Mouse (Mus musculus): ENCODE measurements around the gene Smlr1.

Gene Smlr1

GRCm38 (mm10) chr10:25535891-25536331 lies at the start of gene Smlr1:
TSS of gene Smlr1 (minus strand) at chr10:25536267.
- no peak for DNase-seq (ENCODE audit: low spot score in 2 of 2)

GRCm38 (mm10) chr10:25584899-25585298 lies 48.8 kb upstream of the Smlr1 start:
- no peak for DNase-seq (ENCODE audit: low spot score in 2 of 2)

GRCm38 (mm10) chr10:25580066-25580465 lies 44.0 kb upstream of the Smlr1 start:
- no peak for DNase-seq (ENCODE audit: low spot score in 2 of 2)

GRCm38 (mm10) chr10:25571319-25572240 lies 35.5 kb upstream of the Smlr1 start:
- DNase-seq (ENCODE audit: low spot score in 2 of 2) = no peak

GRCm38 (mm10) chr10:25552936-25553335 lies 16.9 kb upstream of the Smlr1 start:
- no peak for DNase-seq (ENCODE audit: low spot score in 2 of 2)

- no peak for DNase-seq (ENCODE audit: low spot score in 2 of 2)
Measured at GRCm38 (mm10) chr10:25541097-25541496, 5.0 kb upstream of the Smlr1 start.

GRCm38 (mm10) chr10:25539771-25540168 lies 3.7 kb upstream of the Smlr1 start:
- DNase-seq (ENCODE audit: low spot score in 2 of 2) = no peak

- DNase-seq (ENCODE audit: low spot score in 2 of 2) = no peak
Measured at GRCm38 (mm10) chr10:25539146-25539770, 3.2 kb upstream of the Smlr1 start.

- DNase-seq (ENCODE audit: low spot score in 2 of 2) = no peak
Measured at GRCm38 (mm10) chr10:25538738-25539137, 2.7 kb upstream of the Smlr1 start.

- no peak for DNase-seq (ENCODE audit: low spot score in 2 of 2)
Measured at GRCm38 (mm10) chr10:25536621-25537020, 554 bp upstream of the Smlr1 start.

GRCm38 (mm10) chr10:25534467-25534866 lies 1.6 kb downstream of the Smlr1 start:
- peak in 1 of 2 experiments; percentile 40 for DNase-seq (ENCODE audit: low spot score in 2 of 2)

- DNase-seq (ENCODE audit: low spot score in 2 of 2) = peak in 1 of 2 experiments; percentile 23
Measured at GRCm38 (mm10) chr10:25533513-25534246, 2.4 kb downstream of the Smlr1 start.

GRCm38 (mm10) chr10:25533105-25533504 lies 3.0 kb downstream of the Smlr1 start:
- DNase-seq (ENCODE audit: low spot score in 2 of 2) = peak in 1 of 2 experiments; percentile 41

GRCm38 (mm10) chr10:25531335-25531734 lies 4.7 kb downstream of the Smlr1 start:
- DNase-seq (ENCODE audit: low spot score in 2 of 2) = peak in 1 of 2 experiments; percentile 36

GRCm38 (mm10) chr10:25527126-25527525 lies 8.9 kb downstream of the Smlr1 start:
- DNase-seq (ENCODE audit: low spot score in 2 of 2) = peak in 1 of 2 experiments; percentile 34

- DNase-seq (ENCODE audit: low spot score in 2 of 2) = peak in 1 of 2 experiments; percentile 26
Measured at GRCm38 (mm10) chr10:25526622-25527021, 9.4 kb downstream of the Smlr1 start.

GRCm38 (mm10) chr10:25526156-25526555 lies 9.9 kb downstream of the Smlr1 start:
- peak in 1 of 2 experiments; percentile 31 for DNase-seq (ENCODE audit: low spot score in 2 of 2)

GRCm38 (mm10) chr10:25523727-25524126 lies 12.3 kb downstream of the Smlr1 start:
- DNase-seq (ENCODE audit: low spot score in 2 of 2) = peak in 1 of 2 experiments; percentile 40

GRCm38 (mm10) chr10:25520428-25520827 lies 15.6 kb downstream of the Smlr1 start:
- DNase-seq (ENCODE audit: low spot score in 2 of 2) = no peak

- DNase-seq (ENCODE audit: low spot score in 2 of 2) = no peak
Measured at GRCm38 (mm10) chr10:25519954-25520353, 16.1 kb downstream of the Smlr1 start.

GRCm38 (mm10) chr10:25513821-25514220 lies 22.2 kb downstream of the Smlr1 start:
- DNase-seq (ENCODE audit: low spot score in 2 of 2) = no peak

GRCm38 (mm10) chr10:25503250-25503649 lies 32.8 kb downstream of the Smlr1 start:
- DNase-seq (ENCODE audit: low spot score in 2 of 2) = peak in 1 of 2 experiments; percentile 6
